Mouse (Mus musculus): ENCODE data around the gene Ush1c.

GRCm38 (mm10) chr7:46184232-46184631 is 54.1 kb downstream of the Ush1c start:
- TF ChIP-seq ZMIZ1 (IDR thresholded peaks at IDR 0.05; ENCODE audit: low read depth, low read length) (no peak), ZKSCAN1 (IDR thresholded peaks at IDR 0.05; ENCODE audit: low read depth, low read length) (no peak), TCF12 (IDR thresholded peaks at IDR 0.05; ENCODE audit: low read depth, low read length) (no peak), RCOR1 (IDR thresholded peaks at IDR 0.05; ENCODE audit: low read depth, low read length) (no peak), ZNF384 (IDR thresholded peaks at IDR 0.05; ENCODE audit: low read depth, low read length) (no peak)
